Mouse (Mus musculus) erythroblast, embryonic 14.5 days (primary cell): ENCODE data around the gene Selenoo. TPM values are rescaled to one million over a fixed set of nuclear protein-coding genes. Genes with fewer than 3 reads are reported as not detected.

Source experiments
- H3K27me3 ChIP-seq: 2 replicates; pipeline ENCODE4 v1.6.1; 2012; ENCODE audit warnings: inconsistent platforms; ENCODE audit not compliant: control insufficient read depth
- H3K36me3 ChIP-seq: 2 replicates; pipeline ENCODE4 v1.6.1; 2012; ENCODE audit warnings: mild to moderate bottlenecking, inconsistent platforms; ENCODE audit not compliant: control insufficient read depth
- H3K4me1 ChIP-seq: 2 replicates; pipeline ENCODE4 v1.6.1; 2012; ENCODE audit warnings: inconsistent platforms; ENCODE audit not compliant: control insufficient read depth
- H3K4me3 ChIP-seq: replicated peaks from 2 replicates; pipeline ENCODE3; 2012; ENCODE audit warnings: moderate library complexity, mild to moderate bottlenecking, inconsistent platforms
- H3K9me3 ChIP-seq: 2 replicates; pipeline ENCODE4 v1.6.1; 2012; ENCODE audit warnings: low read length, inconsistent platforms, mixed read lengths; ENCODE audit not compliant: control insufficient read depth
- GATA1 ChIP-seq: IDR thresholded peaks from 2 replicates; pipeline ENCODE4 v1.6.1; 2012; ENCODE audit warnings: low read length, inconsistent platforms, mixed read lengths
- TAL1 ChIP-seq: IDR thresholded peaks from 3 replicates; pipeline ENCODE4 v1.6.1; 2012; ENCODE audit warnings: low read length, inconsistent platforms, mixed read lengths
- polyA plus RNA-seq: library from polyadenylated mRNA; stranded (reverse); fragments of >175 nt; gene quantifications from 2 replicates; pipeline ENCODE4 v1.2.3, GENCODE M21; 2012

Gene Selenoo
- polyA plus RNA-seq, 1 experiment: 0.34 TPM

DNA sequence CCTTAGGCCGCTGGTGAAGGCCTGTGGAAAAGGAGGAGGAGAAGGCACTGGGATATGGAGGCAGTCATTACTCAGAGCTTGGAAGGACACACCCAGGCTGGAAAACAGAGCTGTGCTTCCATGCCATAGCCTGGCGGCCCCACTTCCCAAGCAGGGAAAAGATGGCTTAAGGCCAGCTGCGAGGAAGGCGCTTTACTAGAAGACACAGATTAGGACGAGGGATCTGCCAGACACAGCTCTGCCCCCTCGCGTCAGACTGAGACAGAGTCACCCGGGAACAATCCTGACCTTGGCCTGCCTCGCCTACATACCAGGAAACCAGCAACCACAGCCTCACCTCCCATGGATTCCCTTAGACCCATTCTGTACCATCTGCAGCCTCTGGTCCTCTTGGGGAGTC, 21.3 kb downstream of the Selenoo start:
- H3K36me3 ChIP-seq: peaks cover 99% of the 10 kb centered on the region
- TF ChIP-seq TAL1 (no peak), GATA1 (no peak)

DNA sequence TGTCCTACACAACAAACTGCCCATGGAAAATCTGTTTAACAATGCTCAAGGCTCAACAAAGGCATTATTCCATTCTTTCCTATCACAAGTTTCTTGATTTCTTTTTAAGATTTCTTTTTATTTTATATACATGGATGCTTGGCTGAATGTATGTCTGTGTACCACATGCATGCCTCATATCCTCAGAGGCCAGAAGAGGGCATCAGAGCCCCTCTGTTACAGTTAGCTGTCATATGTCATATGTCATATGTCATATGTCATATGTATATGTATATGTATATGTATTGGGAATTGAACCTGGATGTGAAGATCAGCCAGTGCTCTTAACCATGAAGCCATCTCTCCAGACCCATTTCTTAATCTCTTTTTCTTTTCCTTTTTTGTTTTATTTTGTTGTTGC, 29.1 kb downstream of the Selenoo start:
- TF ChIP-seq TAL1 (no peak), GATA1 (no peak)
- Histone ChIP-seq H3K9me3 (no peaks in the 10 kb centered on the region), H3K27me3 (no peaks in the 10 kb centered on the region), H3K36me3 (peaks cover 81% of the 10 kb centered on the region), H3K4me3 (no peak overlapping the region), H3K4me1 (peaks cover 33% of the 10 kb centered on the region)

More for the DNA sequence above, 21.3 kb downstream of the Selenoo start:
- H3K4me3 ChIP-seq: no peak overlapping the region
- no peaks in the 10 kb centered on the region for H3K4me1 ChIP-seq
- H3K9me3 ChIP-seq: no peaks in the 10 kb centered on the region
- H3K27me3 ChIP-seq: no peaks in the 10 kb centered on the region

GRCm38 (mm10) chr15:89122649-89123366, 33.9 kb downstream of the Selenoo start, which contains the start of gene Tubgcp6:
Gene Tubgcp6, minus strand, starts transcription at chr15:89123112.
- peaks cover 57% of the 10 kb centered on the region for H3K4me1 ChIP-seq
- H3K36me3 ChIP-seq: peaks cover 57% of the 10 kb centered on the region

DNA sequence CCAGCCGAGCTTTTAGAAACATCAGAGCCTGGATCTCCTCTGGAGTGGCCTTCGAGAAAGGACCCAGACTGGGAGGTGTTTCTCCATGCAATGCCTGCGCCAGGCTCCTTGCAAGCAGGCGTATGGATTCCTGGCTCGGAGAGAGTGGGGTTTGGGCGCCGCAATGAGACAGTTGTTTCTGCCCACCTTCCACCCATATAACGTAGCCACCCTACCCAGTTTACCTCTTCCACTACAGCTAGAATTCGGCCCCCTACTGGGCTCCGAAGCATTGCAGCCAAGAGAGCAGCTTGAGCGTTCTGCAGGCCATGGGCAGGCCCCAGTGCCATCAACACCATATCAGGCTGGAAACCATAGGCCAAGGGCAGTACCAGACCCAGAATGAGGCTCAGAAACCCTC, 34.7 kb downstream of the Selenoo start:
- peak overlapping the region; percentile 91 for H3K4me3 ChIP-seq
- H3K36me3 ChIP-seq: peaks cover 49% of the 10 kb centered on the region
- H3K9me3 ChIP-seq: no peaks in the 10 kb centered on the region
- no peaks in the 10 kb centered on the region for H3K27me3 ChIP-seq
- H3K4me1 ChIP-seq: peaks cover 64% of the 10 kb centered on the region
- TF ChIP-seq TAL1 (no peak), GATA1 (no peak)

More at GRCm38 (mm10) chr15:89122649-89123366, 33.9 kb downstream of the Selenoo start, which contains the start of gene Tubgcp6:
- Histone ChIP-seq H3K27me3 (no peaks in the 10 kb centered on the region), H3K9me3 (no peaks in the 10 kb centered on the region), H3K4me3 (peak within 1 kb of the TSS; percentile 91)
- TF ChIP-seq TAL1 (no peak), GATA1 (no peak)

DNA sequence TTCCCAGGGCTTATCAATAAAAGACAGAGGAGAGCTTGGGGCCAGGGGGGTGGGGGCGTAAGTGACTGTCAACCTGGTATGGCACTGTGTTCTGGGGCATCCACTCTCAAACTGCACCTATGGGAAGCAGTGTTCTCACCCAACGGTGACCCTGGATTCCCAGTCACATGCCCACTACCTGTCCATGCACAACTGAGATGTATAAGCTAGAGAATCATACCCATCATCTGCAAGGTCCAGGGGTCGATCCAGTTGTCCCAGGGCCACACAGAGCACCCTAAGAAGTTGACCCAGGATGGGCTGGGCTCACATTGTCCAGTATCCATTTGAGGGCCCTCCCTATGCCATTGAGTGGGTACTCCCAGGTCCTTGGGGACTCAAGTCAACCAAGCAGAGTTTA, 35.4 kb downstream of the Selenoo start:
- H3K27me3 ChIP-seq: no peaks in the 10 kb centered on the region
- TF ChIP-seq TAL1: no peak
- no peak for TF ChIP-seq GATA1
- peaks cover 68% of the 10 kb centered on the region for H3K4me1 ChIP-seq
- no peak overlapping the region for H3K4me3 ChIP-seq
- H3K36me3 ChIP-seq: peaks cover 42% of the 10 kb centered on the region
- H3K9me3 ChIP-seq: no peaks in the 10 kb centered on the region

DNA sequence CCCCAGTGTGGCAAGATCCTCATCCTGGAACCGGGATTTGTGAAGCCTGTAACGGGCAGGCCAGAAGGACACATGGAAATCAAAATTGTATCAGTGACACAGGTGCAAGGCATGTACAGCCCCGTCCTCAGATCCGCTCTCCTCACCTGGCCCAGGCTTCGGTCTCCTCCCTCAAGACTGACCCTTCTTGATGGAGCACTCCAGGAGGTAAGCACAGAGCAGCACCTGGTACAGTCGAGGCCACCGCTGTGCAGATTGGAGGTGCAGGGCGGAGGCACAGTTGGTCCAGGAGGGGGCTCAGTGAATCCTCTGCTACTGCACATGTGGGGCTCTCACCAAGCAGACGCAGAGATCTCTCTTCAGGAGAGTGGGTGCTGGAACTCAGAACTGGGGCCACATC, 36.5 kb downstream of the Selenoo start:
- H3K36me3 ChIP-seq: peaks cover 32% of the 10 kb centered on the region
- peaks cover 5% of the 10 kb centered on the region for H3K27me3 ChIP-seq
- H3K9me3 ChIP-seq: no peaks in the 10 kb centered on the region
- peaks cover 60% of the 10 kb centered on the region for H3K4me1 ChIP-seq
- TF ChIP-seq TAL1 (no peak), GATA1 (no peak)
- no peak overlapping the region for H3K4me3 ChIP-seq

- H3K27me3 ChIP-seq: peaks cover 5% of the 10 kb centered on the region
- H3K4me3 ChIP-seq: no peak overlapping the region
- H3K4me1 ChIP-seq: peaks cover 50% of the 10 kb centered on the region
- H3K9me3 ChIP-seq: no peaks in the 10 kb centered on the region
- H3K36me3 ChIP-seq: peaks cover 25% of the 10 kb centered on the region
- TF ChIP-seq GATA1: no peak
- TF ChIP-seq TAL1: no peak
These were observed 37.7 kb downstream of the Selenoo start for GRCm38 (mm10) chr15:89126622-89127021.

DNA sequence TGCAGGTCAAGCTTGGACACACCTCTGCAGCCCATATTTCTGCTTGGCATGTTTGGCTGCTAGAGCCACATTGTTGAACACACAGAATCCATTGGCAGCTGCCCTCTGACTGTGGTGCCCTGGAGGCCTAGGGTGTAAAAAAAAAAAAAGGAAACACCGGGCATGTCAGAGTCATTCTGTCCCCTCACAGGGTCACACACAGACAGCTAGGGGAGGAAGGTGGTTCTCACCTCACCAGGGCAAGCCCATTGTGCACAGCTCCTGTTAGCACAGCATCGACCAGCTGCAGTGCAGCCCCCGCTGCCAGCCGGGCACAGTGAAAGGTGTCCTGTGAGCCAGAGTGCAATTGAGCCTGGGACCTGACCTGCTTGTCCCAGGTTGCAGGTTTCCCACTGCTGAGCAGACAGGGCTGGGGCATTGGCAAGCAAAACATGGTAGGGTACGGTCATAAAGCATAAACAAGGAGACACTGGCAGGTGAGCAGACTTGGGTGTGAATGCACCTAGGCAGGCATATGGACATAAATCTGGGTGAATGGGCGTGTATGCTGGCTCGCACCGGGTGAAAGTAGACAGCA, 38.6 kb downstream of the Selenoo start:
- Histone ChIP-seq H3K9me3 (no peaks in the 10 kb centered on the region), H3K4me1 (peaks cover 42% of the 10 kb centered on the region), H3K27me3 (peaks cover 5% of the 10 kb centered on the region), H3K4me3 (peak overlapping the region; percentile 76), H3K36me3 (peaks cover 22% of the 10 kb centered on the region)
- TF ChIP-seq TAL1 (no peak), GATA1 (no peak)
